Mouse (Mus musculus): Measurements from ENCODE around the gene Phospho1. TPM values are rescaled to one million over a fixed set of nuclear protein-coding genes. Genes with fewer than 3 reads are reported as not detected.

The Phospho1 gene
- total RNA-seq, 2 experiments from 2014 or later = 131 to 134 TPM

GRCm38 (mm10) chr11:95812224-95812623 lies 12.1 kb upstream of the Phospho1 start:
- DNase-seq = no peak

GRCm38 (mm10) chr11:95814101-95814500 lies 10.2 kb upstream of the Phospho1 start:
- no peak for DNase-seq

- no peak for DNase-seq
Observed at GRCm38 (mm10) chr11:95814857-95815256, 9.4 kb upstream of the Phospho1 start.

GRCm38 (mm10) chr11:95815412-95815811 lies 8.9 kb upstream of the Phospho1 start:
- DNase-seq = no peak

GRCm38 (mm10) chr11:95819138-95819537 lies 5.2 kb upstream of the Phospho1 start:
- DNase-seq = no peak

GRCm38 (mm10) chr11:95821511-95821910 lies 2.8 kb upstream of the Phospho1 start:
- no peak for DNase-seq

- DNase-seq = no peak
Observed at GRCm38 (mm10) chr11:95822437-95822836, 1.9 kb upstream of the Phospho1 start.

GRCm38 (mm10) chr11:95824877-95825243 lies 561 bp downstream of the Phospho1 start:
- peak; percentile 88 for DNase-seq

GRCm38 (mm10) chr11:95825625-95826024 lies 1.3 kb downstream of the Phospho1 start:
- no peak for DNase-seq

- no peak for DNase-seq
Observed at GRCm38 (mm10) chr11:95826317-95827167, 2.2 kb downstream of the Phospho1 start.

GRCm38 (mm10) chr11:95827168-95827447 lies 2.8 kb downstream of the Phospho1 start:
- DNase-seq = no peak

- DNase-seq = peak; percentile 72
Observed at GRCm38 (mm10) chr11:95827464-95828085, 3.3 kb downstream of the Phospho1 start.

- no peak for DNase-seq
Observed at GRCm38 (mm10) chr11:95828181-95828964, 4.1 kb downstream of the Phospho1 start.

- DNase-seq = no peak
Observed at GRCm38 (mm10) chr11:95829526-95830050, 5.3 kb downstream of the Phospho1 start.

- peak; percentile 32 for DNase-seq
Observed at GRCm38 (mm10) chr11:95830411-95831275, 6.3 kb downstream of the Phospho1 start.

- no peak for DNase-seq
Observed at GRCm38 (mm10) chr11:95831276-95831619, 6.9 kb downstream of the Phospho1 start.

- no peak for DNase-seq
Observed at GRCm38 (mm10) chr11:95831641-95832040, 7.3 kb downstream of the Phospho1 start.

- DNase-seq = no peak
Observed at GRCm38 (mm10) chr11:95832129-95833005, 8.1 kb downstream of the Phospho1 start.

- no peak for DNase-seq
Observed at GRCm38 (mm10) chr11:95833006-95833570, 8.8 kb downstream of the Phospho1 start.

- DNase-seq = no peak
Observed at GRCm38 (mm10) chr11:95833631-95834142, 9.4 kb downstream of the Phospho1 start.
